Mouse (Mus musculus): ENCODE results near the gene Tex9. TPM values are rescaled to one million over a fixed set of nuclear protein-coding genes. Genes with fewer than 3 reads are reported as not detected.
"Not testable (repeated sequence)": the region's sequence is repeated elsewhere in the genome, so short reads cannot be mapped to it uniquely, and the experiment has no call there.

Tex9 gene
- polyA plus RNA-seq, 1 experiment from 2014 or later: 2.4 TPM

DNA sequence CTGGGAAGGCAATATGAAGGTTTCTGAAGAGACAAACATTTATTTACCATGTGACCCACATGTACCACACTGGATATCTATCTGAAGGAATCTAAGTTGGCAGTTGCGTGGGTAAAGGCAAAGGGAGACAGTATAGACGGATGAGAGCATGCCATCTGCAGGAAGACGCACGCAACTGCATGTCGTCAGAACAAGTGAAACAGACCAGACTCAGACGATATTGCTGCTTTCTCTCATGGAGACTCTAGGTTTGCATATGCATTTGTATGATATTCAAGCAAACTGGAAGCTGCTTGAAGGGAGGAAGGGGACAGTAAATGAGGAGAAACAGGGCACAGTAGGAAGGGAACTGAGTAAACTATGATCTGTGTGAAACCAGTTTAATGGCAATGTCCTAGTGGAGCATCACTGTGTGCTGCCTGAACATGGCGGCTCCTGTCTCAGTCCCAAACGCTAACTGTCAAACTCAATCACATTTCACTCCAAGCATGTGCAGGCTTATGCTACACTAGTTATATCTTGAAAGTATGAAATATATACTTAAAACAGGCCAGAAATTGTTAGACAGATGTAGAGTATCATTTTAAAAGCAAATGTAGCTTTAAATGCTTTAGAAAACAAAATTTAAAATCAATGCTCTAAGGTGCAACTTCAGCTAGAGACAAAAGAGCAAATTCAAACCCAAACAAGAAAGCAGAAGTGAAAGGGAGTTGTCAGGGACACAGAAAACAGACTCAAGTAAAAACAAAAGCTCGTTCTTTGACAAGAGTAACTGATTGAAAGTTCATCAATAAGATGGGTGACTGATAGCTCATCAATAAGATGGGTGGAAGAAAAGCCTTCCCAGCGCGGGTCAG, 24.2 kb downstream of the Tex9 start:
- Histone ChIP-seq H3K4me3 (ENCODE audit: low read depth, low read length) (no peak overlapping the region), H3K36me3 (ENCODE audit: control insufficient read depth, insufficient read depth) (no peaks in the 10 kb centered on the region), H3K27ac (ENCODE audit: low read length) (no peak overlapping the region), H3K9me3 (replicated peaks; ENCODE audit: control insufficient read depth, low read length) (no peaks in the 10 kb centered on the region), H3K4me1 (ENCODE audit: control insufficient read depth, low read depth, low read length) (peaks cover 2% of the 10 kb centered on the region; the same call in 1 of the 2 replicates), H3K4me2 (ENCODE audit: low read depth, low read length) (peak overlapping the region; percentile 36; the same call in 1 of the 2 replicates), H3K9ac (ENCODE audit: low read depth, low read length) (no peak overlapping the region), H3K27me3 (ENCODE audit: control insufficient read depth, insufficient read depth, low read depth, low read length) (no peaks in the 10 kb centered on the region)
- peak; percentile 53; the same call in 1 of the 2 replicates for ATAC-seq (ENCODE audit: low read depth)
- 38% methylated on average over 11 of the region's 11 CpGs for whole genome bisulfite sequencing (ENCODE audit: insufficient replicate concordance)

DNA sequence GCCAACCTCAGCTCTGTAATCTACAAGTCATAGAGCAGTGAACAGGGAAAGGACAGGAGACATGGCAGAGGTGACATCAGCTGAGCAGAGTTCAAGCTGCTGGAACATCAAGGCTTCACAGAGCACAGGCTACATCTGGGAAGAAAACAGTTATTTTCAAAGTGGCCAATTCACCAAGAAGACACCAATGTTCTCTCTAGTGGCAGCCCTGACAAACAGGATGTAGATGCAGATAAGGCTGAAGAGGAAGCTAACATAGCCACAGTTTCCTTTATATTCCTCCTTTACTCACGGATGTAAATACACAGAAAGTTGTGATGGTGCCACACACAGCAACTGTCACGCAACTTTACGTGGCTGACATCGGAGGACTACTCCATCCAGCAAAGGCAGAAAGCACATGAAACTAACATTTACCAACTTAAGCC, 26.2 kb downstream of the Tex9 start:
- ATAC-seq (ENCODE audit: low read depth): no peak; the same call in 1 of the 2 replicates
- WGBS (ENCODE audit: insufficient replicate concordance): 16% methylated on average over 4 of the region's 4 CpGs

DNA sequence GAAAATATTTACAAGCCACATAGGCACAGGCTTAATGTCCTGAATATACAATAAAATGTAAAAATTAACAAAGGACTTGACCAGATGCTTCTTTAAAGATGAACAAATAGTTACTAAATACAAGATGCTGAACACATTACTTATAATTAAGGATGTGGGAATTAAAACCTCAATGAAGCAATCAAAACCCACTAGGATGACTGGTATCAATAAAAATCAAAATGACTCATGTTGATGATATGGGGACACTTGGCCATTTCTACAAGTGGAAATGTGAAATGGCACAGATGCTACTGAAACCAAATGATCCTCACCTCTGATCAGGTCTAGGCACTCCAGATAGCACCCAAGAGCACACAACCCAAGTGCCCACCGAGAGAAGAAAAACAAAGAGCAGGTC, 27.2 kb downstream of the Tex9 start:
- Histone ChIP-seq H3K9ac (ENCODE audit: low read depth, low read length) (no peak overlapping the region), H3K27ac (ENCODE audit: low read length) (no peak overlapping the region), H3K9me3 (replicated peaks; ENCODE audit: control insufficient read depth, low read length) (no peaks in the 10 kb centered on the region), H3K4me3 (ENCODE audit: low read depth, low read length) (no peak overlapping the region), H3K36me3 (ENCODE audit: control insufficient read depth, insufficient read depth) (peaks cover 14% of the 10 kb centered on the region), H3K27me3 (ENCODE audit: control insufficient read depth, insufficient read depth, low read depth, low read length) (no peaks in the 10 kb centered on the region), H3K4me2 (ENCODE audit: low read depth, low read length) (no peak overlapping the region), H3K4me1 (ENCODE audit: control insufficient read depth, low read depth, low read length) (peaks cover 2% of the 10 kb centered on the region; the same call in 1 of the 2 replicates)
- no peak for ATAC-seq (ENCODE audit: low read depth)
- WGBS (ENCODE audit: insufficient replicate concordance): 80% methylated on average over 1 of the region's 1 CpGs

More for the DNA sequence above, 26.2 kb downstream of the Tex9 start:
- no peak overlapping the region for H3K27ac ChIP-seq (ENCODE audit: low read length)
- no peak overlapping the region for H3K4me2 ChIP-seq (ENCODE audit: low read depth, low read length)
- no peak overlapping the region for H3K4me3 ChIP-seq (ENCODE audit: low read depth, low read length)
- H3K9me3 ChIP-seq (replicated peaks; ENCODE audit: control insufficient read depth, low read length): no peaks in the 10 kb centered on the region
- H3K4me1 ChIP-seq (ENCODE audit: control insufficient read depth, low read depth, low read length): peaks cover 2% of the 10 kb centered on the region; the same call in 1 of the 2 replicates
- H3K36me3 ChIP-seq (ENCODE audit: control insufficient read depth, insufficient read depth): peaks cover 8% of the 10 kb centered on the region
- H3K27me3 ChIP-seq (ENCODE audit: control insufficient read depth, insufficient read depth, low read depth, low read length): no peaks in the 10 kb centered on the region
- no peak overlapping the region for H3K9ac ChIP-seq (ENCODE audit: low read depth, low read length)

DNA sequence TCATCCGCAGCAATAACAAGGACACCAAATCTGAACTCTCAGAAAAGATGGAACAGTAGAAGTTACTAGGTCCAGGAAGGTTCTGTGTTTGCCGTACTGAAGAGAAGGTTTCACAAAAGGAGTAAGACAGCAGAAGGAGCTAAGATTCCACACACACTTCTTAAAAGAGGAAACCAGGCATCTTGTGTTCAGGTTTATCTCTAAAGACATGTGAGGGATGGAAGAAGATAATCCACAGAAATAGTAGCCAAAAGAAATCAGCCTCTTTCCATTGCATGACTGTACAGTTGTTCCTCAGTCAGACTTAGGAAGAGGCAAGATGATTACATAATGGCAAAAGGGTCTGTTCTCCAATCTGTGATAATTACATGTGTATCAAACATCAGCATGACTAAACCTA, 29.6 kb downstream of the Tex9 start:
- Histone ChIP-seq H3K27ac (ENCODE audit: low read length) (no peak overlapping the region), H3K9ac (ENCODE audit: low read depth, low read length) (no peak overlapping the region), H3K4me1 (ENCODE audit: control insufficient read depth, low read depth, low read length) (peaks cover 2% of the 10 kb centered on the region; the same call in 1 of the 2 replicates), H3K4me2 (ENCODE audit: low read depth, low read length) (no peak overlapping the region), H3K36me3 (ENCODE audit: control insufficient read depth, insufficient read depth) (peaks cover 36% of the 10 kb centered on the region), H3K27me3 (ENCODE audit: control insufficient read depth, insufficient read depth, low read depth, low read length) (no peaks in the 10 kb centered on the region), H3K9me3 (replicated peaks; ENCODE audit: control insufficient read depth, low read length) (no peaks in the 10 kb centered on the region), H3K4me3 (ENCODE audit: low read depth, low read length) (no peak overlapping the region)
- ATAC-seq (ENCODE audit: low read depth): no peak
- 56% methylated on average over 2 of the region's 2 CpGs for WGBS (ENCODE audit: insufficient replicate concordance)

DNA sequence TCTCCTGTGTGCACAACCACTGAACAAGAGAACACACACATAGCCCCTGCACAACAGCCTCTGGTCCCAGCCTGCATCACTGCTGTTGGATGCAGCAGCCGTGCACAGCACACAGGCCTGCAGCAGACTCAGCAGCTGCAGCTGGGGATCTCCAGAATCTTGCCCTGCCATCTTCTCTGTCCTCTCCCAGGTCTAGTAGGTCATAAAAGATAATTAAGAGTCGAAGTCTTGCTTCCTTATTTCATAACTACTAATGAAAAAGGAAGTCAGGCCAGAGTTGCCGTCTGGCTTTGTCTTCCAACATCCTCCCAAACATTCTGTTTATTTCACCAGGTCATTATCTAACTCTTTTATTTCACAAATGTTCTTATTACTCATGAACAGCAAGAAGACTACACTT, 31.2 kb downstream of the Tex9 start:
- Histone ChIP-seq H3K9me3 (replicated peaks; ENCODE audit: control insufficient read depth, low read length) (no peaks in the 10 kb centered on the region), H3K9ac (ENCODE audit: low read depth, low read length) (no peak overlapping the region), H3K27ac (ENCODE audit: low read length) (no peak overlapping the region), H3K4me1 (ENCODE audit: control insufficient read depth, low read depth, low read length) (no peaks in the 10 kb centered on the region; the same call in 1 of the 2 replicates), H3K27me3 (ENCODE audit: control insufficient read depth, insufficient read depth, low read depth, low read length) (no peaks in the 10 kb centered on the region), H3K4me3 (ENCODE audit: low read depth, low read length) (no peak overlapping the region), H3K4me2 (ENCODE audit: low read depth, low read length) (no peak overlapping the region), H3K36me3 (ENCODE audit: control insufficient read depth, insufficient read depth) (peaks cover 45% of the 10 kb centered on the region)
- no peak for ATAC-seq (ENCODE audit: low read depth)
- 35% methylated on average over 3 of the region's 3 CpGs for WGBS (ENCODE audit: insufficient replicate concordance)

GRCm38 (mm10) chr9:72459703-72460102, 32.3 kb downstream of the Tex9 start:
- Histone ChIP-seq H3K9ac (ENCODE audit: low read depth, low read length) (no peak overlapping the region), H3K27me3 (ENCODE audit: control insufficient read depth, insufficient read depth, low read depth, low read length) (no peaks in the 10 kb centered on the region), H3K4me1 (ENCODE audit: control insufficient read depth, low read depth, low read length) (no peaks in the 10 kb centered on the region), H3K9me3 (replicated peaks; ENCODE audit: control insufficient read depth, low read length) (no peaks in the 10 kb centered on the region), H3K36me3 (ENCODE audit: control insufficient read depth, insufficient read depth) (peaks cover 46% of the 10 kb centered on the region), H3K4me2 (ENCODE audit: low read depth, low read length) (no peak overlapping the region), H3K4me3 (ENCODE audit: low read depth, low read length) (no peak overlapping the region), H3K27ac (ENCODE audit: low read length) (no peak overlapping the region)
- WGBS (ENCODE audit: insufficient replicate concordance): 86% methylated on average over 3 of the region's 3 CpGs
- ATAC-seq (ENCODE audit: low read depth): no peak

GRCm38 (mm10) chr9:72458233-72458632, 33.8 kb downstream of the Tex9 start:
- ATAC-seq (ENCODE audit: low read depth): peak; percentile 59; the same call in 1 of the 2 replicates
- no peak overlapping the region for H3K27ac ChIP-seq (ENCODE audit: low read length)
- no peaks in the 10 kb centered on the region for H3K9me3 ChIP-seq (replicated peaks; ENCODE audit: control insufficient read depth, low read length)
- H3K27me3 ChIP-seq (ENCODE audit: control insufficient read depth, insufficient read depth, low read depth, low read length): no peaks in the 10 kb centered on the region
- H3K9ac ChIP-seq (ENCODE audit: low read depth, low read length): no peak overlapping the region
- peaks cover 59% of the 10 kb centered on the region for H3K36me3 ChIP-seq (ENCODE audit: control insufficient read depth, insufficient read depth)
- no peaks in the 10 kb centered on the region for H3K4me1 ChIP-seq (ENCODE audit: control insufficient read depth, low read depth, low read length)
- no peak overlapping the region for H3K4me3 ChIP-seq (ENCODE audit: low read depth, low read length)
- WGBS (ENCODE audit: insufficient replicate concordance): 21% methylated on average over 5 of the region's 5 CpGs
- no peak overlapping the region for H3K4me2 ChIP-seq (ENCODE audit: low read depth, low read length)

DNA sequence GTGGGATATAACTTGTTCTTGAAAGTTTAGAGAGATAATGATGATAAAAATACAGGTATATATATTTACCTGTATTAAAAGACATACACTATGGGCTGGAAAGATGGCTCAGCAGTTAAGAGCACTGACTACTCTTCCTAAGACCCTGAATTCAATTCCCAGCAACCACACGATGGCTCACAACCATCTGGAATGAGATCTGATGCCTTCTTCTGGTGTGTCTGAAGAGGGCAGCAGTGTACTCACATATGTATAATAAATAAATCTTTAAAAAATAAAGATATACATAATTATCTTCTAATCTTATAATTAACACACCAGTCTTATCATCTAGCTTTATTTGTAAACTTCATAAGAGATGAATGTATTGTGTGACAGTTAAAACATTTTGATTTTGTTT, 35.6 kb downstream of the Tex9 start:
- Histone ChIP-seq H3K4me1 (ENCODE audit: control insufficient read depth, low read depth, low read length) (no peaks in the 10 kb centered on the region), H3K27me3 (ENCODE audit: control insufficient read depth, insufficient read depth, low read depth, low read length) (no peaks in the 10 kb centered on the region), H3K4me2 (ENCODE audit: low read depth, low read length) (no peak overlapping the region), H3K4me3 (ENCODE audit: low read depth, low read length) (no peak overlapping the region), H3K27ac (ENCODE audit: low read length) (no peak overlapping the region), H3K9ac (ENCODE audit: low read depth, low read length) (no peak overlapping the region), H3K36me3 (ENCODE audit: control insufficient read depth, insufficient read depth) (peaks cover 68% of the 10 kb centered on the region), H3K9me3 (replicated peaks; ENCODE audit: control insufficient read depth, low read length) (no peaks in the 10 kb centered on the region)
- ATAC-seq (ENCODE audit: low read depth): no peak
- WGBS (ENCODE audit: insufficient replicate concordance): 39% methylated on average over 1 of the region's 1 CpGs

DNA sequence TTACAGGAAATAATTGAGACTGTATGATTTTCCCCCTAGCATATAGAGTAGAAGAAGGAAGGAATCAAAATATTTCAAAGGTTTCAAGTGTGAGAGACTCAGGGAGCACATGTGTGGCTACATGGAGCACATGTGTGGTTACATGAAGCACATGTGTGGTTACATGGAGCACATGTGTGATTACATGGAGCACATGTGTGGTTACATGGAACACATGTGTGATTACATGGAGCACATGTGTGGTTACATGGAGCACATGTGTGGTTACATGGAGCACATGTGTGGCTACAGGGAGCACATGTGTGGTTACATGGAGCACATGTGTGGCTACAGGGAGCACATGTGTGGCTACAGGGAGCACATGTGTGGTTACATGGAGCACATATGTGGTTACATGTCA, 37.7 kb downstream of the Tex9 start:
- H3K36me3 ChIP-seq (ENCODE audit: control insufficient read depth, insufficient read depth): peaks cover 72% of the 10 kb centered on the region
- not testable (repeated sequence) for H3K27me3 ChIP-seq (ENCODE audit: control insufficient read depth, insufficient read depth, low read depth, low read length); H3K4me3 ChIP-seq (ENCODE audit: low read depth, low read length); H3K9ac ChIP-seq (ENCODE audit: low read depth, low read length); H3K9me3 ChIP-seq (replicated peaks; ENCODE audit: control insufficient read depth, low read length); H3K4me2 ChIP-seq (ENCODE audit: low read depth, low read length); ATAC-seq (ENCODE audit: low read depth); H3K27ac ChIP-seq (ENCODE audit: low read length)
- peaks cover 13% of the 10 kb centered on the region for H3K4me1 ChIP-seq (ENCODE audit: control insufficient read depth, low read depth, low read length)

Measured in liver, embryonic 16.5 days (tissue).